Mouse (Mus musculus): Measurements from ENCODE around the gene Gpr179.

Gpr179 gene

GRCm38 (mm10) chr11:97352027-97352684 lies at the start of gene Gpr179:
Gpr179 (minus strand) TSS chr11:97352077.
- DNase-seq = no peak

DNA sequence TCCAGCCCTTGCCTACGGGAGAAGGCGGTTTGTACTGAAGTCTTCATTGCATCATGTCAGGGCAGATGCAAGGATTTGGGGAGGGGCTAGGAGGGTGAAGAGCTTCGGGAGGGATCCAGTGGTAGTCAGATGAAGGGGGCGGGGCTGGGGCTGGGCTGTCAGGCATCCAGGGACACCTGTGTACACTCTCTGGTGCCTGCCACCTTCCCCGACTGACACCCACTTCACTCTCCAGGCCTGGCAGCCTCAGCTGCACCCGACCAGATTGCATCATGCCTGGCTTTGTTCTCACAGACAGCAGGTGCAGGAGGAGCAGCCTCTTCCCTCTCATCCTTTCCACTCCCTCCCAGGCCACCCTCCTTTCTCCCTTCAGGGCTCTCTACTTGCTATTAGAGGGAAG lies 49.2 kb upstream of the Gpr179 start:
- DNase-seq = peak; percentile 79

DNA sequence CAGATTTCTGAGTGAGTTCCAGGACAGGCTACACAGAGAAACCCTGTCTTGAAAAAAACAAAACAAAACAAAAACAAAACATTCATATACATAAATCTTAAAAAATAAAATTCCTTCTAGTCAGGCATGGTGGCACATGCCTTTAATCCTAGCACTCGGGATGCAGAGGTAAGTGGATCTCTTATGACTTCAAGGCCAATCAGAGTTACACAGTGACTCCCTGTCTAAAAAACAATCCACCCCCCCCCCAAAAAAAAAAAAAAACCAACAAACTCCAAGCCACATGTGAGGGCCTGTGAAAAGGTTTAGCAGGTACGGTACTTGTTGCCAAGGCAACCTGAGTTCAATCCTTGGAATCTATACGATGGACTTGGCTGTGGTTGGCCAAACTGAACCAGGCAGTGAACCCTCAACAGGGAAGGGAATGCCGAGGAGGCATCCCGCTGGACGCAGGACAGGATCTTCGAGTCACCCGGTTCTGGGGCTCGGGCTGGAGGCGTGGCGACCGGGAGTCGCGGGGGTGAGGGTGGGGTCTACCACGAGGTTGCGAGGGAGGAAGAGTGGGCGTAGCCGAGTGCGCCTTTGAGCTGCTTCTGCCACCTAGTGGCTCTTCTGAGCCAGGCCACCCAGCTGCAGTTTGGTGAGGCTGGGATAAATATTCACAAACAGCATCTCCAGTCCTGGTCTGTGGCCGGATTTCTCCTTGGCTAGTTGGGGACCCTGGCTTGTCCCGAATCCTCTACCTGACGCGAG lies 48.3 kb upstream of the Gpr179 start:
- DNase-seq = peak; percentile 88

DNA sequence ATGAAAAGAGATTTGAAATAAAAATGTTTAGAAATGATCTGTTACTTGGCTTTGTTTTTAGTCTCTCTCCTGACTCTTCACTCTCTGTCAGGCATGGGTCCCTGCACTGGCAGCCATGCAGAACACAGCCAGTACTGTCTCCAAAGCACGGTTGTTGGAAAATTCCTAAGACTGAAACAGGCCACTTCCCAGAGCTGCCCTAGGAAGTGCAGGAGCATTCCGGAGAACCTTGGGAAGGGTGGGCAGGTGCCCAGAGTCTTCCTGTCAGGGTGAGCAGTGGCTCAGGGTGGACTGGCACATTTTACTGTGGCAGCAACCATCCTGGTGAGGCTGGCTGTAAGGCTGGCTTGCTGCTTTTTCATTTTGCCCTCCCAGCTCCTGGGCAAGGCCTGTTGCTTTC lies 46.6 kb upstream of the Gpr179 start:
- no peak for DNase-seq

DNA sequence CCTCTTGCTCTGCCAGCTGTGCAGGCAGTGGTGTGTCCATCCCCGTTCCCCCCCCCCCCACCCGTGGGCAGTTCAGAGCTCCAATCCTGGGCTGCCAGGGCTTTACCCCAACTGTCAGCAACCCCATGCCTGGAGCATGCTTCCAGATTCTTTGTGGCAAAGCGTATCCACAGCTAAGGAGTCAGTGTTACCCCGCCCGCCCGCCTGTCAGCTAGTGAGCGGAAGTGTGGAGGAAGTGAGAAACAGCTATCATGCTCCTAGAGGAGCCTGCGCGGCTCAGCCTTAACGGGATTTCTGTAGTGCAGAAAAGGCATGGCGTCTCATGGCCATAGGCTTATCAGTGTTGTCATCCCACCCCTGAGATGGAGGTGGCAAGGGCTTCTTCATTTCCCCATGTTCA lies 42.3 kb upstream of the Gpr179 start:
- DNase-seq = no peak

DNA sequence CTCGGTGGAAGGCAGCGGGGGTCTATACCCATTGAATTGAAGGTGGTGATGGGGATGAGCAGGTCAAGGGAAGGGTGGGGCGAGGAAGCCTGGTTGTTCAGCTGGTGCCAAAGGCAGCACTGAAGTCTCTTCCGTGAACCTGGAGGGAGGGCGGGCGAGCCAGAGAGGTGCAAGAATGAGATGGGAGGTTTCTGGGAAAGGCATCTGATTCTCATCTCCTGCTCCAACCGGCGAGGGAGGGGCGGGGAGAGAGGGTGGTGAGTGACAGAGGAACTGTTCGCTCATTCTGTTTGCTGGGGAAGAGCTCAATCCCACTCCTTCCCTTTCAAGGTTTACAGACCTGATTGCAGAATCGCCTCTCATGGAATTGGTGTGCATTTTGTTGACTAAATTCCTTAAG lies 41.8 kb upstream of the Gpr179 start:
- DNase-seq = no peak

- DNase-seq = no peak
Measured at GRCm38 (mm10) chr11:97389127-97389526, 37.2 kb upstream of the Gpr179 start.

- DNase-seq = no peak
Measured at GRCm38 (mm10) chr11:97387811-97388210, 35.9 kb upstream of the Gpr179 start.

DNA sequence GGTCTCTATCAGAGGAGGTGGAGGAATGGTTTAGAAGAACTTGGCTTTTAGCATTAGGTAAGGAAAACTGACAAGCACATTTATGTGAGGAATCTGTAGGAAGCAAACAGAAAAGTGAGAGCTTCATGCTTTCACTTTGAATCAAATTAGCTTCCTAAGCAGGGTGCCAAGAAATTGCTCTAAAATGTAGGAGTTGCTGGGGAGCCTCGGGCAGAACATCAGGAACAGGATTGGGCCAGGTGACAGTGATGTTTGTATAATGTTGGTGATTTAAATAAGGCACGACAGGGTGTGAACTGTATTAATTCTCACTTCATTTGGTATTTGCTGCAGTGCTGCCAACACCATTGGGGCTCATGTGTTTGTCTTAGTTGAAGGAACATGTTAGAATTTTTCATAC lies 31.9 kb upstream of the Gpr179 start:
- DNase-seq = no peak

DNA sequence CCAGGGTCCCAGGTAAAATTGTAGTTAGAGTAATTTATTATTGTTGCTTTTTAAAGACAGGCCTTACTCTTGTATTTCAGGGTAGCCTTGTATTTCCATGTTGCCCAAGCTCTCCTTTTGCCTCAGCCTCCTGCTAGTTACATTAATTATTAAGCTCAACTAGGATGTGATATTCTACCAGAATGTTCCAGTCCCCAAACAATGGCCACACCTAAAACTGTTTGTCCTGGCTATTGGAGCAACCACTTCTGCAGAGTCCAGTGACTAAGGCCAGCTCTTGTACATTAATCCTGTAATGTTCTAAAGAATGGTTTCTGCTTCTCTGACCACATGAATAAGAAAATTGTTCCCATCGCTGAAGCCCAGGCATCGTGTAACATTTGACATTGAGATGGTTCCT lies 31.1 kb upstream of the Gpr179 start:
- no peak for DNase-seq

DNA sequence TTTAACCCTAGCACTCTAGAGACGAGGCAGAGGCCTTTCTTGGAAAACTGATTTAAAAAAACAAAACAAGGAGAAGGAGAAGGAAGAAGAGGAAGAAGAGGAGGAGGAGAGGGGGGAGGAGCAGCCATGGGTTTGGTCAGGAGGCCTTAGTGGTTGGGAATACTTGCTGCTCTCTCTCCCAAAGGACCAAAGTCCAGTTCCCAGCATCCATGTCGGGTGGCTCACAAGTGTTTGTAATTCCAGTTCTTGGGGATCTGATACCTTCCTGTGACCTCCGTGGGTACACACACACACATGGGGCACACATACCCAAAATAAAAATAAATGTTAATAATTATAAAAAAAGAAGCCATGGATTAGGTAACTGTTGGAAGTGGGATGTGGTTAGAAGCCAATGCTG lies 28.2 kb upstream of the Gpr179 start:
- DNase-seq = no peak

- no peak for DNase-seq
Measured at GRCm38 (mm10) chr11:97373402-97373801, 21.5 kb upstream of the Gpr179 start.

DNA sequence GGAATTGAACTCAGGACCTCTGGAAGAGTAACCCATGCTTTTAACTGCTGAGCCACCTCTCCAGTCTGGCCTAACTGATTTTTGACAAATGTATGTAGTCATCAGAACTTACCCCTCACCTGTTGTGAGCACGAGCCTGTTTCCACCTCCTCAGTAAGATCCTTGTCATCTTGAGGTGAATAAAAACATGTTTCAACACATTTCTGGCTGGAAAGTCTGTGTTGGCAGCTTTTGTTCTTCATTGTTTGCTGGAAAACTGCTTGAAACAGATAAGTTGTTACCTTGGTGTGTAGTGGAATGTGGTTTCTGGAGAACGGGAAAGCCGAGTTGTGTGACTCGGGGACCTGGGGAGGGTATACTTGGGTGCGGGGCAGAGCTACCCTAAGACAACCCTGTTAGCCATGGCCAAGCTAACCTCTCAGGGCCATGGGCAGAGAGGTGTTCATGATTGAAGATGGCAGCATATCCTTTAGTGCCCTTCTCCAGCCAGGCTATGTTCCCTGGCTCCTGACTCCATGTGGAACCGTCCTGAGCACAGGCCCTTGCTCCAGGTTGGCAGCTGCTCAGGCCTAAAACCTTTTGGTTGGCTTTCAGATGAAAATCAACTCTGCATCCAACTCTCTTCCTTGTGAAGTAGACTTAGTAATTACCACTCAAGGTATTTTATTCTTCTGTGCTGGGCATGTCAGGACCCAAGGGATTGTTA lies 20.4 kb upstream of the Gpr179 start:
- no peak for DNase-seq

DNA sequence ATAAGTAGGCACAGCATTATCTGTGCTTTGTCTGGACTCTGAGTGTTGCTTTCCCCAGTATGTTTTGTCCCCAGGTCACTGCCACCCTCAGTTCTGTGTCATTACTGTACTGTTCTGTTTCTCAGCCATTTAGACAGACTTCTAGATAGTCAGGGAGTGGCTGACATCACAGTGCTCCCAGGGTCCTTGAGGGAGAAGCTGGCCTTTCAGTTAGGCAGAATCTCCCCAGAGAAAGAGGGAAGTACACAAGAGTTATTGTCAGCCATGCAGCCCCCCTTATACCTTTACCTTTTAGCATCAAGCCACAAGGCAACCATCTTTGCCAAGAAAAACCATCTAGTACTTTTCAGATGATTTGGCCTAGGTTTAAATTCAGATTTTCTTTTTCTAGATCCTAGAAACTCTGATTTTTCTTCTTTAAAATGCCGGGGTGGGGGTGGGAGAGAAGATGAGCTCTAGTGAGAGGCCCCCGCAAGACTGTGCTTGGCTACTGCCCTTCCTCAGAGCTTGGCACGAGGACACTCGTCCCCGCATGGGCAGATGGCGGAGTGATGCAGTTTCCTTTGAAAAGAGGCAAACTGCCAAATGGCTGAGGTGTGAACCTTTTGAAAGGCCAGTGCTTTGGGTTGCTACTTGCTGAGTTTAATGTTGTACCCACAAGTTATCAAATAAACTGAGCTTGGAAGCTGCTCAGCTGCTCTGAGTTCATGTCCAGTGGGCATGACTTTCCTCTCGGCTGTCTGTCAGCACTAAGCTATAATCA lies 18.6 kb upstream of the Gpr179 start:
- DNase-seq = no peak

DNA sequence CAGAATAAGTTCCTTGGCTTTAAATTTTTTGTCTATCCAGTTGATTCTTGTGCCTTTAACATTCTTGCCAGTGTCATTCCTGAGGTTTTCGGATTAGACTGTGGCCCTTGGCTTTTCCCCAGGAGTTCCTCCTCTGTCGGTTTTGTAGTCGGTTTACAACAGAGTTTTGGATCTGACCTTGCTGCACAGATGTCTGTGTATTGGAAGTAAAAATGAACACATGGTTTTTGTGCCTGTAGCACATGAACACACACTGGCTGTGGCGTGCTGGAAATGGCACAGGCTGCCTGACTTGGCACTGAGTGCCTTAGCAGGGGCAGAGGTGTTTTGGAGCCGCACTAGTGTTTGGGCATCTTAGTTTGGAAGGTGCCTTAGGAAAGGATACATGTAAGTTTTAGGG lies 16.6 kb upstream of the Gpr179 start:
- no peak for DNase-seq

DNA sequence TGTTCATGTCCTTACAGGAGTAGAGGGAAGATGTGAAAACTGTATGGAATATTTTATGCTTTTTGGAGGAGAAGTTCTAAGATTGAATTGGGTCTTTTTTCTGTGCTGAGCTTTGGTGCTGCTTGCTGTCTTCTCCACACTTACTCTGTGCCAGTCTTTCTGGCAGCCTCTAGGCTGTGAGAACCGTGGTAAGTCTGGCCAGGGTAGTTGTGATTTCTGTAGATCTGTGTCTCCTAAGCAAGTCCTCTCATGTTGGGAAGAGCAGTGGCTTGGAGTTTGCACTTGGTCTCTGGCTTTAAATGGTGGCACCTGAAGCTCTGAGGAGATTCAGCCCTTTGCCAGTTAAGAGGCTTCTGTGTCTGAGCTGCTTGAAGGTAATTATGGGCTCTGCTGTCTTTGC lies 13.7 kb upstream of the Gpr179 start:
- DNase-seq = no peak

- no peak for DNase-seq
Measured at GRCm38 (mm10) chr11:97363644-97363995, 11.7 kb upstream of the Gpr179 start.

DNA sequence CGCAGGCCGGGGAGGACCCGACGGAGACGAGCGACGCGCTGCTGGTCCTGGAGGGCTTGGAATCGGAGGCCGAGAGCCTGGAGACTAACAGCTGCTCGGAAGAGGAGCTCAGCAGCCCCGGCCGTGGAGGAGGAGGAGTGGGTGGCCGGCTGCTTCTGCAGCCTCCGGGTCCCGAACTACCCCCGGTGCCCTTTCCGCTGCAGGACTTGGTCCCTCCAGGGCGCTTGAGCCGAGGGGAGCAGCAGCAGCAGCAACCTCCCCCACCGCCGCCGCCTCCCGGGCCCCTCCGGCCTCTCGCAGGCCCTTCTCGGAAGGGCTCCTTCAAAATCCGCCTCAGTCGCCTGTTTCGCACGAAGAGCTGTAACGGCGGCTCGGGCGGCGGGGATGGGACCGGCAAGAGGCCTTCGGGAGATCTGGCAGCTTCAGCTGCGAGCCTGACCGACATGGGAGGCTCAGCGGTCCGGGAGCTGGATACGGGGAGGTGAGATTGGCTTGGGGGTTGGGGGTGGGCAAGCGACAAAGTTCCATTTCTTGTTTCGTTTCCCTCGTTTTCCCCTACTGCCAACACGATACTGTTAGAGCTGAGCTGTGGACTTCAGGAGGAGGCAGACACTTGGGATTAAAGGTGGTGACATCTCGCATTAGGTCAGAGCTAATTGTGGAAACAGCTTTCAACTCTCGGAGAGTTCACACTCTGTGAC lies 11.2 kb upstream of the Gpr179 start:
- DNase-seq = peak; percentile 58

DNA sequence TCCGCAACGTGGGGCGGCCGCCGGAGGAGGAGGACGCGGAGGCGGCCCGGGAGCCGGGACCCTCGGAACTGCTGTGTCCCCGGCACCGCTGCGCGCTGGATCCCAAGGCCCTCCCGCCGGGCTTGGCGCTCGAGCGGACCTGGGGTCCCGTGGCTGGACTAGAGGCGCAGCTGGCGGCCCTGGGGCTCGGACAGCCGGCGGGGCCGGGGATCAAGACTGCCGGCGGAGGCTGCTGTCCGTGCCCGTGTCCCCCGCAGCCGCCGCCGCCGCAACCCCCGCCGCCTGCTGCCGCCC lies 10.7 kb upstream of the Gpr179 start:
- DNase-seq = no peak

- peak; percentile 96 for DNase-seq
Measured at GRCm38 (mm10) chr11:97361948-97362648, 10.2 kb upstream of the Gpr179 start, which contains the start of gene Socs7. Socs7 (plus strand) TSS chr11:97362551.

DNA sequence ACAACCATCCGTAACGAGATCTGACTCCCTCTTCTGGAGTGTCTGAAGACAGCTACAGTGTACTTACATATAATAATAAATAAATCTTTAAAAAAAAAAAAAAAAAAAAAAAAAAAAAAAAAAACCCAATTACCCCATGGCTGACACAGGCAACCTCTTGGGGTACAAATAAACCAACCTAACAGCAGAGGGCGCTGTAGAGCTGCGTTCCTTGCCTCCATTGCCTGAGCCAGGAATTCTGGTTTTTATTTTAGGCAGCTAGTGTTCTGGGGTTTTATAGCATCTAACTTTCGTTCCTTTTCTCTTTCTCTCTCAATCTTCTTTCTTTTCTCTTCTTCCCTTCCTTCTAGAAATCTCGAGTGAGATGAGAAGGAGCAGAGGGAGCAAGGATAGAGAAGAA lies 5.8 kb upstream of the Gpr179 start:
- DNase-seq = peak; percentile 78

- no peak for DNase-seq
Measured at GRCm38 (mm10) chr11:97355247-97355646, 3.4 kb upstream of the Gpr179 start.

Data from thymus, postnatal 14 days (tissue).